Mouse (Mus musculus) hindbrain, postnatal 0 days (tissue): ENCODE measurements around the gene Rabgap1l. TPM values are rescaled to one million over a fixed set of nuclear protein-coding genes. Genes with fewer than 3 reads are reported as not detected.

Experiments
- ATAC-seq: fragments of 200-750 bp; cut with Nextera tagmentation; 2 replicates; pipeline ENCODE4 v1.8.0; 2017; ENCODE audit warnings: mild to moderate bottlenecking, moderate TSS enrichment, moderate library complexity
- DNase-seq: peaks from one replicate; pipeline ENCODE4 v3.0.0-alpha.2; 2015; ENCODE audit warnings: low spot score
- H3K27ac ChIP-seq: fragments of 300-500 bp; sonication (generic); 2 replicates; pipeline ENCODE4 v1.5.1; 2014; ENCODE audit warnings: mild to moderate bottlenecking
- H3K27me3 ChIP-seq: fragments of 300-500 bp; sonication (generic); 2 replicates; pipeline ENCODE4 v1.6.1; 2014; ENCODE audit warnings: low read length, mixed read lengths; ENCODE audit not compliant: insufficient read depth
- H3K36me3 ChIP-seq: fragments of 300-500 bp; sonication (generic); 2 replicates; pipeline ENCODE4 v1.6.1; 2014; ENCODE audit warnings: low read length, mixed read lengths; ENCODE audit not compliant: insufficient read depth
- H3K4me1 ChIP-seq: fragments of 300-500 bp; sonication (generic); 2 replicates; pipeline ENCODE4 v1.6.1; 2014; ENCODE audit warnings: antibody characterized with exemption, low read length, mixed read lengths; ENCODE audit not compliant: insufficient read depth
- H3K4me2 ChIP-seq: fragments of 300-500 bp; sonication (generic); 2 replicates; pipeline ENCODE4 v1.6.1; 2014; ENCODE audit warnings: low read depth, mild to moderate bottlenecking, low read length, moderate library complexity, mixed read lengths
- H3K4me3 ChIP-seq: fragments of 300-500 bp; sonication (generic); 2 replicates; pipeline ENCODE4 v1.5.1; 2014; ENCODE audit warnings: low read length
- H3K9ac ChIP-seq: fragments of 300-500 bp; sonication (generic); replicated peaks from 2 replicates; pipeline ENCODE4 v1.6.1; 2014; ENCODE audit warnings: mild to moderate bottlenecking, low read length, moderate library complexity, mixed read lengths
- H3K9me3 ChIP-seq: fragments of 300-500 bp; sonication (generic); 2 replicates; pipeline ENCODE4 v1.6.1; 2016; ENCODE audit warnings: low read length, mixed read lengths
- CTCF ChIP-seq: IDR thresholded peaks from 2 replicates; pipeline ENCODE4 v1.5.1; 2016; ENCODE audit warnings: antibody characterized with exemption, control low read depth, low read depth
- WGBS: fragments of 180-500 bp; shearing (Covaris S2); extraction: QIAGEN DNeasy Blood & Tissue Kit; methylation state at CpG from one replicate; pipeline ENCODE4 v1.1.7; 2014; 5-methylcytosine and 5-hydroxymethylcytosine counted together
- polyA plus RNA-seq: library from polyadenylated mRNA; unstranded; fragments of >200 nt; fragmentation: Nextera tagmentation; extraction: Ambion mirVana; gene quantifications from 2 replicates; pipeline ENCODE4 v1.2.1, GENCODE M21; 2015
- total RNA-seq: library from RNA; depleted of rRNA; stranded (reverse); fragments of >200 nt; gene quantifications from 2 replicates; pipeline ENCODE4 v1.2.3, GENCODE M21; 2014

The Rabgap1l gene
- total and polyA plus RNA-seq, 2 experiments from 2014 or later: 28.5 to 70.5 TPM

DNA sequence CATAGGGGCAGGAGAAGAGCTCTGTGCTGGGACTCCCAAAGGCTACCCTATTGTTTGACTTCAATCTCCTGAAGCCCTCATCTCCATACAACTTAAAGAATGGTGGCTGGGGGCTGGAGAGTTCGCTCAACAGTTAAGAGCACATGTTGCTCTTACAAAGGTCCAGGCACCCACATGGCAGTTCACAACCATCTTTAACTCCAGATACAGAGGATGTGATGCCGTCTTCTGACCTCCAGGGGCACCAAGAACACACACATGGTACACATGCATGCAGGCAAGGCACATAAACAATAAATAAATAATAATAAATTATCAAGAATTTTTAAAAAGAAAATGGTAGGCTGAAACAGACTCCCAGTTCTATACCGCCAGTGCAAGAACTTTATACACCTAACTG, 3.1 kb downstream of the Rabgap1l start:
- Histone ChIP-seq H3K27ac (no peak overlapping the region), H3K9ac (no peak overlapping the region), H3K4me1 (no peaks in the 10 kb centered on the region), H3K4me3 (no peak overlapping the region), H3K4me2 (no peak overlapping the region), H3K36me3 (no peaks in the 10 kb centered on the region), H3K9me3 (no peaks in the 10 kb centered on the region), H3K27me3 (no peaks in the 10 kb centered on the region)
- TF ChIP-seq CTCF: 0 out of 2 replicates have a peak, but pooled peaks have one; percentile 14
- WGBS: 79% methylated on average over 3 of the region's 3 CpGs
- DNase-seq: no peak
- no peak for ATAC-seq

DNA sequence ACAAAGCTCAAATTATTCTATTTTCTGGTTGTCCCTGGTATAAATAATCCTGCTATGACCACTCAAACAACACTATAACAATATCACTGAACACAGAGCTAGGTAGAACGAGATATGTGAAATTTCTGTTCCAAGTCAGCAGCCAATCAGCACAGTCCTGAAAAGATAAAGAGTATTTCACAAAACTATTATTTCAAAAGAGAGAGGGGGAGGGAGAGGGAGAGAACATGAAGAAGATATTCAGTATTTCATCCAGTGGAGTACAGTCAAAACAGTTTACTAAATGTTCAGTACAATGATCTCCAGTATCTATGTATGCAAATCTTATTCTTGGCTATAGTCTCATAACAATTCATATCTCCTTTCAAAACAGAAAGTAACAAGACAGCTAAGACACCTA, 5.1 kb downstream of the Rabgap1l start:
- WGBS: 94% methylated on average over 1 of the region's 1 CpGs
- Histone ChIP-seq H3K36me3 (no peaks in the 10 kb centered on the region), H3K9ac (no peak overlapping the region), H3K9me3 (no peaks in the 10 kb centered on the region), H3K4me2 (no peak overlapping the region), H3K4me1 (no peaks in the 10 kb centered on the region), H3K4me3 (no peak overlapping the region), H3K27ac (no peak overlapping the region), H3K27me3 (no peaks in the 10 kb centered on the region)
- TF ChIP-seq CTCF: no peak
- DNase-seq: no peak
- no peak for ATAC-seq

DNA sequence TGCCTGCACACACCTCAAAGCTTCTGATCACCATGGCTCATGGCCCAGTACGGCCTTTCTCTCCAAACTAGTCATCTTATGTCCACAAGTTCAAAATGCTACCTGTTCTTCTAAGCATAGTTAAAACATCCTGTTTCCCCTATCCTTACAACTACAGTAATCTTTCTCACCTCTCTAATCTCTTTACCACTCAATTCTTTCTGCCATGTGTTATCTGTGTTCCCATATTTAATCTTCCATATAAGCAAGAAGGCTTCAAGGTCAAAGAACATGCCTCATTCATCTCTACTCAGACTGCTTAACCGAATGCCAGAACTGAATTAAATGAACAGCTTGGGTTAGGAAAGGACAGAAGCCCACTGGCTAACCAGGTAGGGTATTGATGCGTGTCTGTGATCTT, 5.8 kb downstream of the Rabgap1l start:
- 91% methylated on average over 3 of the region's 3 CpGs for WGBS
- no peak for ATAC-seq

DNA sequence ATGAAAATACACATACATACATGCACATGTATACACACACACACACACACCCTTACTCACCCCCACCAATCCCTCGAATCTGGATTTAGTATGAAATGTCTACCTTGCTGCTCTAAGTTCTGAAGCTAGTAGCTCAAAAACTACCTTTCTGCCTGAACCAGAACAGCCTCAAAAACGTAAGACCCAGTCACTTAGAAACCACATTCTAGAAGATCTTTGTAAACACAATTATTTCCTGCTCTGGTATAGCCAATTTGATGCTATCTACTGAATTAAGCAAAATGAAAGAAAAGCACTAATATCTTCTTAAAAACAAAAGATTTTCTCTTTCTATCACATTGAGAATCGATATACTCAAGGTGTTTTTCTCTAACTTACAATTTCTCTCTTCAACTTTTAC, 6.4 kb downstream of the Rabgap1l start:
- ATAC-seq (no peak), DNase-seq (no peak)
- no peaks in the 10 kb centered on the region for H3K4me1 ChIP-seq
- no peaks in the 10 kb centered on the region for H3K9me3 ChIP-seq
- no peak overlapping the region for H3K27ac ChIP-seq
- no peaks in the 10 kb centered on the region for H3K36me3 ChIP-seq
- WGBS: 80% methylated on average over 3 of the region's 3 CpGs
- H3K4me2 ChIP-seq: no peak overlapping the region
- no peaks in the 10 kb centered on the region for H3K27me3 ChIP-seq
- no peak for TF ChIP-seq CTCF
- no peak overlapping the region for H3K9ac ChIP-seq
- no peak overlapping the region for H3K4me3 ChIP-seq

More for the DNA sequence above, 5.8 kb downstream of the Rabgap1l start:
- H3K4me1 ChIP-seq: no peaks in the 10 kb centered on the region
- DNase-seq: no peak
- H3K9me3 ChIP-seq: no peaks in the 10 kb centered on the region
- H3K4me3 ChIP-seq: no peak overlapping the region
- no peaks in the 10 kb centered on the region for H3K27me3 ChIP-seq
- no peak overlapping the region for H3K27ac ChIP-seq
- H3K36me3 ChIP-seq: no peaks in the 10 kb centered on the region
- no peak overlapping the region for H3K4me2 ChIP-seq
- H3K9ac ChIP-seq: no peak overlapping the region
- no peak for TF ChIP-seq CTCF

DNA sequence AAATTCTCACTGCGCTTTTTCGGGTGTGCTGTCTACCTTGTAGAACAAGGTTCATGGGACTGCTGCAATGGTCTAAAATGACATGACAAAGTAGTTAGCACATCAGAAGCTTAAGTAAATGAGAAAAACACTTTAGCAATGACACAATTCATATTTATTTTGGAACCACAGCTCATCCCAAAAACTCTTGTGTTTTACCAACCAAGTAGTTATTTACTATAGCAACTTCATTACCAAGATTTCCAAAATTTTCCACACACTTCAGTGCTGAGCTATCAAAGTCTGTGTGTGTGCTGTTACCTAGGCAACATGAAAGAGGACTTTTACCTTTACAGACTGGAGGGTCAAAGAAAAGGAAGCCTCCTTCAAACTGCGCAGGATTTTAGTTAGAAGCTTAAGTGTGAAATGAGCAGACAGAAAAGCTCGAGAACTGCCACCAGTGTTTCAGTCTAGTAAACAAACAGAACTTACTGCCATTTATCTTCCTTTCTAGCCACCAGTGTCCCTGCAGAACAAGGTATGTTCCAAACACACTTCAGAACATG, 7.3 kb downstream of the Rabgap1l start:
- Histone ChIP-seq H3K4me3 (no peak overlapping the region), H3K9me3 (no peaks in the 10 kb centered on the region), H3K9ac (no peak overlapping the region), H3K36me3 (no peaks in the 10 kb centered on the region), H3K4me2 (no peak overlapping the region), H3K27me3 (no peaks in the 10 kb centered on the region), H3K4me1 (no peaks in the 10 kb centered on the region), H3K27ac (no peak overlapping the region)
- no peak for DNase-seq
- WGBS: 76% methylated on average over 4 of the region's 4 CpGs
- no peak for ATAC-seq
- TF ChIP-seq CTCF: no peak

DNA sequence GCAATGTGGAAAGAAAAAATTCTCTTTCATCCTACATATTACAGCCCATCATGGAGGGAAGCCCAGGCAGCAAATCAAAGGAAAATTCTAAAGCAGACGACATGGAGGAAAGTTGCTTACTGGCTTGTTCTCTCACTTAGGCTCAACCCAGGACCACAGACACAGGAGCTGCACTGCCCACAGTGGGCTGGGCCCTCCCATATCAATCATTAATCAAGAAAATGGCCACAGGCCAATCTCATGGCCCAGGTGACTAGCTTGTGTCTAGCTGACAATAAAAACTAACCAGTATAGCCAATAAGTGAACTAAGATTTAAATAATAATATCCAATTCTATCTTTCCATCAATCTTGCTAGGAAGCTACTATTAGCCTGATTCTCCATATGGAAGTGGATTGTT, 8.9 kb downstream of the Rabgap1l start:
- no peak for TF ChIP-seq CTCF
- Histone ChIP-seq H3K27me3 (no peaks in the 10 kb centered on the region), H3K36me3 (no peaks in the 10 kb centered on the region), H3K9me3 (no peaks in the 10 kb centered on the region), H3K4me2 (no peak overlapping the region), H3K9ac (no peak overlapping the region), H3K4me3 (no peak overlapping the region), H3K27ac (no peak overlapping the region), H3K4me1 (no peaks in the 10 kb centered on the region)
- 96% methylated on average over 1 of the region's 1 CpGs for WGBS
- DNase-seq (no peak), ATAC-seq (no peak)

DNA sequence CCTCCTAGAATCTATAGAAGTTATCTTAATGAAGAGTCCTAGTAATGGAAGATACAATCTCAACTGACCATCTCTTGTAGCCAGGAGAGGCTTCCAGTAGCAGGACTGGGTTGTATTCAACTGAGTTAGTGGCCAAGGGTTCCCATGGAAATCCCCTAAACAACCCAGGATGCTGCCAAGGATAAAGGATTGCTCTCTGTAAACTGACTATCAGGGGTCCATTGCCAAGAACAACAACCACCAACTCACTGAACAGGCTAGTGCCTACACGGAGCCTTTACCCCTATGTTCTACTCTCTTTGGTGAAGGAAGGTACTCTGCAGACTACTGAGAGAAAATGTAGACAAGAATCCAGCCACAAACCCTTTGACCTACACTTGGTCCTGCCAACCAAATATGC, 18.8 kb downstream of the Rabgap1l start:
- Histone ChIP-seq H3K4me1 (no peaks in the 10 kb centered on the region), H3K27ac (no peak overlapping the region), H3K9me3 (no peaks in the 10 kb centered on the region), H3K4me3 (no peak overlapping the region), H3K27me3 (no peaks in the 10 kb centered on the region), H3K4me2 (no peak overlapping the region), H3K36me3 (no peaks in the 10 kb centered on the region), H3K9ac (no peak overlapping the region)
- no peak for ATAC-seq
- WGBS: 48% methylated on average over 1 of the region's 1 CpGs
- TF ChIP-seq CTCF: no peak
- no peak for DNase-seq
